Mouse (Mus musculus) forebrain, embryonic 11.5 days (tissue): ENCODE data around the gene Qtrt2. TPM values are rescaled to one million over a fixed set of nuclear protein-coding genes. Genes with fewer than 3 reads are reported as not detected.

Source experiments
- ATAC-seq: fragments of 200-750 bp; cut with Nextera tagmentation; replicated peaks from 2 replicates; pipeline ENCODE4 v1.8.0; 2017; ENCODE audit warnings: moderate TSS enrichment; ENCODE audit not compliant: low FRiP score
- DNase-seq: peaks from one replicate; pipeline ENCODE4 v3.0.0-alpha.2; 2017; ENCODE audit warnings: low spot score
- H3K27ac ChIP-seq: fragments of 300-500 bp; sonication (generic); 2 replicates; pipeline ENCODE4 v1.5.1; 2014; ENCODE audit warnings: low read depth, low read length
- H3K27me3 ChIP-seq: fragments of 300-500 bp; sonication (generic); 2 replicates; pipeline ENCODE4 v1.6.1; 2014; ENCODE audit warnings: mild to moderate bottlenecking, low read length, mixed read lengths; ENCODE audit not compliant: control insufficient read depth, insufficient read depth
- H3K36me3 ChIP-seq: fragments of 300-500 bp; sonication (generic); 2 replicates; pipeline ENCODE4 v1.6.1; 2014; ENCODE audit warnings: mild to moderate bottlenecking, low read length, moderate library complexity, mixed read lengths; ENCODE audit not compliant: control insufficient read depth, insufficient read depth
- H3K4me1 ChIP-seq: fragments of 300-500 bp; sonication (generic); replicated peaks from 2 replicates; pipeline ENCODE4 v1.6.1; 2014; ENCODE audit warnings: low read length, mixed read lengths; ENCODE audit not compliant: control insufficient read depth, insufficient read depth
- H3K4me2 ChIP-seq: fragments of 300-500 bp; sonication (generic); 2 replicates; pipeline ENCODE4 v1.6.1; 2014; ENCODE audit warnings: low read depth, mild to moderate bottlenecking, low read length, moderate library complexity, mixed read lengths; ENCODE audit not compliant: severe bottlenecking
- H3K4me3 ChIP-seq: fragments of 300-500 bp; sonication (generic); 2 replicates; pipeline ENCODE4 v1.5.1; 2014; ENCODE audit warnings: low read depth, low read length
- H3K9ac ChIP-seq: fragments of 300-500 bp; sonication (generic); 2 replicates; pipeline ENCODE4 v1.6.1; 2014; ENCODE audit warnings: low read length
- H3K9me3 ChIP-seq: fragments of 300-500 bp; sonication (generic); 2 replicates; pipeline ENCODE4 v1.6.1; 2016; ENCODE audit warnings: low read length, mixed read lengths; ENCODE audit not compliant: control insufficient read depth
- WGBS: fragments of 180-500 bp; shearing (Covaris S2); extraction: QIAGEN DNeasy Blood & Tissue Kit; methylation state at CpG from one replicate; pipeline ENCODE4 v1.1.7; 2014; 5-methylcytosine and 5-hydroxymethylcytosine counted together
- polyA plus RNA-seq: library from polyadenylated mRNA; unstranded; fragments of >200 nt; fragmentation: Nextera tagmentation; extraction: Ambion mirVana; gene quantifications from 2 replicates; pipeline ENCODE4 v1.2.1, GENCODE M21; 2014

Qtrt2 gene
- polyA plus RNA-seq, 1 experiment from 2014 or later: 47.4 TPM

GRCm38 (mm10) chr16:43918867-43919266, 7.7 kb downstream of the Qtrt2 start:
- Histone ChIP-seq H3K4me2 (no peak overlapping the region), H3K27me3 (no peaks in the 10 kb centered on the region), H3K9ac (no peak overlapping the region), H3K9me3 (no peaks in the 10 kb centered on the region), H3K27ac (no peak overlapping the region), H3K4me1 (no peaks in the 10 kb centered on the region), H3K36me3 (no peaks in the 10 kb centered on the region), H3K4me3 (no peak overlapping the region)
- no peak for ATAC-seq
- 86% methylated on average over 3 of the region's 3 CpGs for WGBS
- DNase-seq: no peak

GRCm38 (mm10) chr16:43908881-43909280, 17.7 kb downstream of the Qtrt2 start:
- Histone ChIP-seq H3K9me3 (no peaks in the 10 kb centered on the region), H3K9ac (no peak overlapping the region), H3K27me3 (no peaks in the 10 kb centered on the region), H3K4me1 (no peaks in the 10 kb centered on the region), H3K4me3 (no peak overlapping the region), H3K27ac (no peak overlapping the region), H3K36me3 (no peaks in the 10 kb centered on the region), H3K4me2 (no peak overlapping the region)
- DNase-seq (no peak), ATAC-seq (no peak)
- 80% methylated on average over 2 of the region's 2 CpGs for WGBS

GRCm38 (mm10) chr16:43900571-43900970, 26.0 kb downstream of the Qtrt2 start:
- DNase-seq (no peak), ATAC-seq (no peak)
- Histone ChIP-seq H3K36me3 (no peaks in the 10 kb centered on the region), H3K4me2 (no peak overlapping the region), H3K9me3 (no peaks in the 10 kb centered on the region), H3K27me3 (no peaks in the 10 kb centered on the region), H3K4me1 (no peaks in the 10 kb centered on the region), H3K27ac (no peak overlapping the region), H3K4me3 (no peak overlapping the region), H3K9ac (no peak overlapping the region)

- Histone ChIP-seq H3K4me2 (no peak overlapping the region), H3K4me1 (no peaks in the 10 kb centered on the region), H3K36me3 (no peaks in the 10 kb centered on the region), H3K9ac (no peak overlapping the region), H3K27me3 (no peaks in the 10 kb centered on the region), H3K27ac (no peak overlapping the region), H3K9me3 (no peaks in the 10 kb centered on the region), H3K4me3 (no peak overlapping the region)
- DNase-seq: no peak
- 91% methylated on average over 4 of the region's 4 CpGs for WGBS
- ATAC-seq: no peak
Observed at GRCm38 (mm10) chr16:43900138-43900537, 26.5 kb downstream of the Qtrt2 start.

GRCm38 (mm10) chr16:43894501-43894900, 32.1 kb downstream of the Qtrt2 start:
- Histone ChIP-seq H3K9ac (no peak overlapping the region), H3K36me3 (no peaks in the 10 kb centered on the region), H3K4me2 (no peak overlapping the region), H3K27ac (no peak overlapping the region), H3K9me3 (no peaks in the 10 kb centered on the region), H3K4me1 (0 out of 2 replicates have a peak, but pooled peaks cover 2% of the 10 kb centered on the region), H3K4me3 (no peak overlapping the region), H3K27me3 (no peaks in the 10 kb centered on the region)
- DNase-seq: no peak
- WGBS: 89% methylated on average over 8 of the region's 8 CpGs
- no peak for ATAC-seq

GRCm38 (mm10) chr16:43890747-43891336, 35.8 kb downstream of the Qtrt2 start:
- Histone ChIP-seq H3K9ac (peak overlapping the region; percentile 24), H3K9me3 (no peaks in the 10 kb centered on the region; the same call in 1 of the 2 replicates), H3K4me2 (peak overlapping the region; percentile 49; the same call in 1 of the 2 replicates), H3K4me3 (no peak overlapping the region; the same call in 1 of the 2 replicates), H3K27me3 (no peaks in the 10 kb centered on the region), H3K4me1 (0 out of 2 replicates have a peak, but pooled peaks cover 2% of the 10 kb centered on the region), H3K36me3 (no peaks in the 10 kb centered on the region), H3K27ac (no peak overlapping the region)
- ATAC-seq (no peak), DNase-seq (no peak)
- 89% methylated on average over 4 of the region's 4 CpGs for WGBS

- H3K4me3 ChIP-seq: peak overlapping the region; percentile 58
Observed at GRCm38 (mm10) chr16:43890005-43890336, 36.6 kb downstream of the Qtrt2 start.

GRCm38 (mm10) chr16:43889208-43890004, 37.2 kb downstream of the Qtrt2 start, which contains the start of gene Ccdc191:
TSS of gene Ccdc191 (plus strand) at chr16:43889800.
- no peaks in the 10 kb centered on the region for H3K36me3 ChIP-seq
- under 1% methylated on average over 33 of the region's 33 CpGs for WGBS
- no peaks in the 10 kb centered on the region; the same call in 1 of the 2 replicates for H3K9me3 ChIP-seq
- H3K4me3 ChIP-seq: peak within 1 kb of the TSS; percentile 58
- H3K27me3 ChIP-seq: no peaks in the 10 kb centered on the region
- ATAC-seq (peak; percentile 100), DNase-seq (peak; percentile 99)
- H3K4me2 ChIP-seq: peak within 1 kb of the TSS; percentile 68
- H3K27ac ChIP-seq: 0 out of 2 replicates have a peak within 1 kb of the TSS, but pooled peaks have one; percentile 4
- peak within 1 kb of the TSS; percentile 82 for H3K9ac ChIP-seq
- 0 out of 2 replicates have a peak, but pooled peaks cover 2% of the 10 kb centered on the region for H3K4me1 ChIP-seq

More at GRCm38 (mm10) chr16:43890005-43890336, 36.6 kb downstream of the Qtrt2 start:
- Histone ChIP-seq H3K9ac (peak overlapping the region; percentile 82), H3K4me2 (peak overlapping the region; percentile 49), H3K36me3 (no peaks in the 10 kb centered on the region), H3K27ac (0 out of 2 replicates have a peak overlapping the region, but pooled peaks have one; percentile 4), H3K9me3 (no peaks in the 10 kb centered on the region; the same call in 1 of the 2 replicates), H3K4me1 (0 out of 2 replicates have a peak, but pooled peaks cover 2% of the 10 kb centered on the region), H3K27me3 (no peaks in the 10 kb centered on the region)
- ATAC-seq (peak; percentile 95), DNase-seq (no peak)
- 0% methylated on average over 9 of the region's 9 CpGs for WGBS
